Mouse (Mus musculus) erythroblast, embryonic 14.5 days (primary cell): ENCODE data around the gene Pla2g16.

ENCODE experiments used
- GATA1 ChIP-seq: IDR thresholded peaks from 2 replicates; pipeline ENCODE4 v1.6.1; 2012; ENCODE audit warnings: low read length, inconsistent platforms, mixed read lengths
- TAL1 ChIP-seq: IDR thresholded peaks from 3 replicates; pipeline ENCODE4 v1.6.1; 2012; ENCODE audit warnings: low read length, inconsistent platforms, mixed read lengths

DNA sequence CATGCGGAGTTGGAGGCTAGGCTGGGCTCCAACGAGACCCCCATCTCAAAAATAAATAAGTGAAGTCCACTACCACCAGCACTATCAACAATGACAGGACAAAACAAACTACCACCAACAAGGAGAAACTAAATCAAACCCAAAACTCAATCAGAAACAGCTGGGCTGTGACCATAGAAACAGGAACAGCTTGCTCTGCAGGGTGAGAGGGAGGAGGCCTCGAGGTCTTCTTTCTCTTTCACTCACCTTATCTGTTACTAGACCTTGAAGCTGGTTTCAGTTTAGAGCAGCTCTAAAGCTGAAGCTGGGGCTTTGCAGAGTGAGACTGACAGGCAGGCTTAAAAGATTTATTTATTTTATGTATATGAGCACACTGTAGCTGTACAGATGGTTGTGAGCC is 4.2 kb downstream of the Pla2g16 start:
- TF ChIP-seq TAL1: no peak
- no peak for TF ChIP-seq GATA1
